Mouse (Mus musculus) inflammation-experienced regulatory T-cells, adult 6 months (primary cell): Measurements from ENCODE around the gene Gm29554. TPM values are rescaled to one million over a fixed set of nuclear protein-coding genes. Genes with fewer than 3 reads are reported as not detected.
"Not testable (repeated sequence)": the region's sequence is repeated elsewhere in the genome, so short reads cannot be mapped to it uniquely, and the experiment has no call there.

ENCODE experiments used
- ATAC-seq: one replicate; pipeline ENCODE4 v1.8.0; 2017
- polyA plus RNA-seq, 3 experiments: library from polyadenylated mRNA; unstranded; fragments of 100-300 nt; shearing (Covaris generic); gene quantifications; one replicate each; pipeline ENCODE4 v1.2.1; 2017

The Gm29554 gene
- not detected for polyA plus RNA-seq

- ATAC-seq: not testable (repeated sequence)
Measured at GRCm38 (mm10) chrY:12273632-12274031, at the start of gene Gm29554. Gm29554 (plus strand) TSS chrY:12273932.

Other genes with a start within 250 kb of the Gm29554 start
- gene Gm20812, start 108.0 kb downstream of the Gm29554 start, polyA plus RNA-seq: not detected